Mouse (Mus musculus) hindbrain, embryonic 11.5 days (tissue): ENCODE data around the gene Ecel1. TPM values are rescaled to one million over a fixed set of nuclear protein-coding genes. Genes with fewer than 3 reads are reported as not detected.

Source experiments
- ATAC-seq: fragments of 200-750 bp; cut with Nextera tagmentation; 2 replicates; pipeline ENCODE4 v1.8.0; 2017; ENCODE audit warnings: mild to moderate bottlenecking, moderate TSS enrichment, moderate library complexity; ENCODE audit not compliant: low FRiP score
- DNase-seq: peaks from one replicate; pipeline ENCODE4 v3.0.0-alpha.2; 2015; ENCODE audit warnings: low spot score
- H3K27ac ChIP-seq: fragments of 300-500 bp; sonication (generic); 2 replicates; pipeline ENCODE4 v1.5.1; 2014; ENCODE audit warnings: mild to moderate bottlenecking, low read depth, low read length
- H3K27me3 ChIP-seq: fragments of 300-500 bp; sonication (generic); 2 replicates; pipeline ENCODE4 v1.6.1; 2014; ENCODE audit warnings: mild to moderate bottlenecking, low read length, moderate library complexity, mixed read lengths; ENCODE audit not compliant: control insufficient read depth, insufficient read depth
- H3K36me3 ChIP-seq: fragments of 300-500 bp; sonication (generic); 2 replicates; pipeline ENCODE4 v1.6.1; 2014; ENCODE audit warnings: mild to moderate bottlenecking, low read length, moderate library complexity, mixed read lengths; ENCODE audit not compliant: control insufficient read depth, insufficient read depth
- H3K4me1 ChIP-seq: fragments of 300-500 bp; sonication (generic); replicated peaks from 2 replicates; pipeline ENCODE4 v1.6.1; 2014; ENCODE audit warnings: low read length, mixed read lengths; ENCODE audit not compliant: control insufficient read depth, insufficient read depth
- H3K4me2 ChIP-seq: fragments of 300-500 bp; sonication (generic); replicated peaks from 2 replicates; pipeline ENCODE4 v1.6.1; 2014; ENCODE audit warnings: mild to moderate bottlenecking, low read depth, low read length
- H3K4me3 ChIP-seq: fragments of 300-500 bp; sonication (generic); 2 replicates; pipeline ENCODE4 v1.5.1; 2014; ENCODE audit warnings: low read depth, low read length
- H3K9ac ChIP-seq: fragments of 300-500 bp; sonication (generic); 2 replicates; pipeline ENCODE4 v1.6.1; 2014; ENCODE audit warnings: low read depth, low read length
- H3K9me3 ChIP-seq: fragments of 300-500 bp; sonication (generic); 2 replicates; pipeline ENCODE4 v1.6.1; 2016; ENCODE audit warnings: low read length; ENCODE audit not compliant: control insufficient read depth
- WGBS: fragments of 180-500 bp; shearing (Covaris S2); extraction: QIAGEN DNeasy Blood & Tissue Kit; methylation state at CpG from one replicate; pipeline ENCODE4 v1.1.7; 2014; 5-methylcytosine and 5-hydroxymethylcytosine counted together
- polyA plus RNA-seq: library from polyadenylated mRNA; unstranded; fragments of >200 nt; fragmentation: Nextera tagmentation; extraction: Ambion mirVana; gene quantifications from 2 replicates; pipeline ENCODE4 v1.2.1, GENCODE M21; 2014

Gene Ecel1
- polyA plus RNA-seq, 1 experiment from 2014 or later: 14.7 TPM

DNA sequence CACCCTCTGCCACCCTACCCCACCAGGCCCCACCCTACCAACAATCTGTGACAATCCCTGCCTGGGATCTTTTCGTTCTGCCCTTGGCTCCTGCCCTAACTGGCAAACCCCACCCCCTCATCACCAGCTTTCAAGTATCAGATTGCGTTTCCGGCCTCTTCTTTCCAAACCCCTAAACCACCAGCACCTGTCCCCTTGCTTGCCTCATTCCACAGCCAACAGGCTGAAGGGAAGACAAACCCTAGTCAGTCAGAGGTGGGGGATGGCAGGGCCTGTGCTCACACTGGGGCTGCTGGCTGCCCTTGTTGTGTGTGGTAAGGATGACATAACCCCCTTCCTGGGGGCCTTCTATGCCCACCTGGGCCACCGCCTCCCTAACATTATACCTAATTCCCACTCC, 34.1 kb upstream of the Ecel1 start, which contains the start of gene Chrnd:
Gene Chrnd (plus strand): TSS at position 179 of the 400 bp plus-strand sequence.
- no peaks in the 10 kb centered on the region for H3K36me3 ChIP-seq
- H3K9ac ChIP-seq: no peak within 1 kb of the TSS
- ATAC-seq (no peak), DNase-seq (no peak)
- peaks cover 17% of the 10 kb centered on the region for H3K27me3 ChIP-seq
- no peak within 1 kb of the TSS for H3K4me2 ChIP-seq
- no peak within 1 kb of the TSS for H3K4me3 ChIP-seq
- 53% methylated on average over 4 of the region's 4 CpGs for WGBS
- H3K9me3 ChIP-seq: no peaks in the 10 kb centered on the region
- H3K4me1 ChIP-seq: no peaks in the 10 kb centered on the region
- no peak within 1 kb of the TSS for H3K27ac ChIP-seq

- Histone ChIP-seq H3K9ac (peak overlapping the region; percentile 40), H3K9me3 (no peaks in the 10 kb centered on the region), H3K4me2 (peak overlapping the region; percentile 86), H3K27ac (no peak overlapping the region), H3K4me3 (peak overlapping the region; percentile 52), H3K36me3 (no peaks in the 10 kb centered on the region), H3K27me3 (peaks cover 35% of the 10 kb centered on the region), H3K4me1 (no peaks in the 10 kb centered on the region)
- DNase-seq (peak; percentile 93), ATAC-seq (peak; percentile 62)
- WGBS: under 1% methylated on average over 15 of the region's 15 CpGs
These were observed 30.7 kb upstream of the Ecel1 start for GRCm38 (mm10) chr1:87187037-87187355.

DNA sequence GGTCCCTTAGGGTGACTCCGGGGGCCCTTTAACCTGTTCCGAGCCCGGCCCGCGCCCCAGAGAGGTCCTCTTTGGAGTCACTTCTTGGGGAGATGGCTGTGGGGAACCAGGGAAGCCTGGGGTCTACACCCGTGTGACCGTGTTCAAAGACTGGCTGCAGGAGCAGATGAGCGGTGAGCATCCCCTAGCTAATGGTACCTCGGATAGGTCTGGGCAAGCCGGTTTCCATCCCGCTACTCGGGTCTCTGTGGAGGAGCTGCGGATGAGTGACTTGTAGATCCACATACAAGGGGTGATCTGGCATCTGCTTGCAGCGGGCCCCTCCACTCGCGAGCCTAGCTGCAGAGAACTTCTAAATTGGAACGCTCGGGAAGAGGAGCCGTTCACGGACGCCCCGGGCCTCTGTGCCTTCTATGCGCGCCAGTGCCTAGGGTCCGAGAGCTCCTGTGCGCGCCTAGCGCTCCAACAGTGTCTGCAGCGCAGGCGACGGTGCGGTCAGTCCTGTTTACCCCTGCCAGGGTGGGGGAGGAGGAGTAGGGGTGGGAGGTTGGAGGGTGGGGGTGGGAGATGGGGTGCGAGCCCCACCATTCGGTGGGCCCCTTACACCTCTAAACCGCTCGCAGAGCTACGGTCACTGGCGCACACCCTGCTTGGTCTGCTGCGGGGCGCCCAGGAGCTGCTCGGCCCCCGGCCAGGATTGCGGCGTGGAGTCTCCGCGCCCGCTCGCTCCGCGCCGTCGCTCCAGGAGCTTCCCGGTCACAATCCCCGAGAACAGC, 30.1 kb upstream of the Ecel1 start:
- peak overlapping the region; percentile 86 for H3K4me2 ChIP-seq
- peak overlapping the region; percentile 52 for H3K4me3 ChIP-seq
- peaks cover 35% of the 10 kb centered on the region for H3K27me3 ChIP-seq
- no peaks in the 10 kb centered on the region for H3K4me1 ChIP-seq
- no peak overlapping the region for H3K27ac ChIP-seq
- DNase-seq (peak; percentile 56), ATAC-seq (peak; percentile 62)
- no peaks in the 10 kb centered on the region for H3K9me3 ChIP-seq
- H3K36me3 ChIP-seq: no peaks in the 10 kb centered on the region
- peak overlapping the region; percentile 40 for H3K9ac ChIP-seq
- 1% methylated on average over 51 of the region's 54 CpGs for WGBS

DNA sequence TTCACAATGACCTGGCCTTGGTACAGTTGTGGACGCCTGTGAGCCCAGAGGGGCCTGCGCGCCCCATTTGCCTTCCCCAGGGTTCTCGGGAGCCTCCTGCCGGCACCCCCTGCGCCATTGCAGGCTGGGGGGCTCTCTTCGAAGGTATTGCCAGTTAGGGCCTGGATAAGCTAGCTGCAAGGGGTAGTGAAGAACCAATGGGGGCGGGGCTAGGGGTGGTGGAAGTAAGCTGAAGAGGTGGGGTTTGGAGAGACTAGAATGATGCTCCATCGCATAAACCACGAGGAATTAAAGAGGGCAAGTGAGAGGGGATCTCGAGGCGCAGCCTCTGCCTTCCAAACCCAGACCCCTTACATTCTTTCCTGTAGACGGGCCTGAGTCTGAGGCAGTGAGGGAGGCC, 29.2 kb upstream of the Ecel1 start:
- no peaks in the 10 kb centered on the region for H3K9me3 ChIP-seq
- no peak overlapping the region for H3K9ac ChIP-seq
- H3K4me1 ChIP-seq: no peaks in the 10 kb centered on the region
- H3K27ac ChIP-seq: no peak overlapping the region
- 15% methylated on average over 13 of the region's 13 CpGs for WGBS
- no peaks in the 10 kb centered on the region for H3K36me3 ChIP-seq
- DNase-seq (peak; percentile 14), ATAC-seq (no peak)
- H3K27me3 ChIP-seq: peaks cover 35% of the 10 kb centered on the region
- H3K4me2 ChIP-seq: no peak overlapping the region
- no peak overlapping the region for H3K4me3 ChIP-seq

DNA sequence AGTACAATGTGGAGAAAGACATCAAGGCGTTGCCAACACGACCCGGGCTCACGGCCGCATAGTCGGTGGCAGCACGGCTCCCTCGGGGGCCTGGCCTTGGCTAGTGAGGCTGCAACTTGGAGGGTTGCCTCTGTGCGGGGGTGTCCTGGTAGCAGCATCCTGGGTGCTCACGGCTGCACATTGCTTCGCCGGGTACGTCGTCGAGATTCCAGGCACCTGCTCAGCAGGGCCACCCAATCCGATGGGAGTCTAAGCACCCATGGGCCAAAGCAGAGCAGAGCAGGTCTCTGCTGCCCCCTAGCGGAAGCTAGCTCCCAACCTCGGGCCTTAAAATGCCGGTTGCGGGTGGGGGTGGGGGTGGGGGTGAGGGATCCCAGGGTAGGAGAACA, 28.4 kb upstream of the Ecel1 start:
- Histone ChIP-seq H3K9ac (no peak overlapping the region), H3K27me3 (peaks cover 35% of the 10 kb centered on the region), H3K27ac (no peak overlapping the region), H3K9me3 (no peaks in the 10 kb centered on the region), H3K36me3 (no peaks in the 10 kb centered on the region), H3K4me3 (no peak overlapping the region), H3K4me1 (no peaks in the 10 kb centered on the region), H3K4me2 (0 out of 2 replicates have a peak overlapping the region, but pooled peaks have one; percentile 15)
- DNase-seq (peak; percentile 82), ATAC-seq (0 out of 2 replicates have a peak, but pooled peaks have one; percentile 11)
- 13% methylated on average over 18 of the region's 20 CpGs for WGBS

DNA sequence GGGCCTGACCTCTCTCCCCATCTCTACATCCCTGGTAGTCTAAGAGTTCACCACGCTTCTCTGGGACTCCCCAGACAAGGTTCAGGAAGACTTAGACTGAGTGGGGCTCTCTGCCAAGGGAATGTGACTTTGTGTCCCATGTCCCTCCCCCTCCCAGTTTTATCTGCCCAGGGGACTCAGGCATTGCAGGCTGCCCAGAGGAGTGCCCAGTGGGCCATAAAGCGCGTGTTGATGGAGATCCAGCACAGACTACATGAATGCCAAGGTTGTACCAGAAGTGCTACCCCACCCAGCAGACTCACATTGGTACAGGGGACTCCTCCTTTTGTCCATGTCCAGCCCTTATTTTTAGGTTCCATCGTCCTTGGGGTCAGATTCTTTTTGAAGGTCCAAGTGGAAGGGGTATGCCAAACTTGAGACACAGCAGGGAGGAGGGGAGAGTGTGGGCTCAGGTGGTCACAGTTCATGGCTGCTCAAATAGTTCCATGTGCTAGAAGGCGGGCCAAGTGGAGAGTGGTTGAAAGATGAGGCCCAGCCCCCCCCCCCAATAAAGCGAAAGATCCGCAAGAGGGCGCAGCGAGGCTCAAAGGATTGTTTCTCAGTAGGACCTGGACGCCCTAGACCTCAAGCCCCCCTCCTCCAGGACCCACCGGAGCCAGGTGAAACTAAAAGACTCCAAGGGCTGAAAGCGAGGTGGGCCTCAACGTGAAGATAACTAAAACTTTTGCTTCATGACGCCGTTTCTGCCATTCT, 27.9 kb upstream of the Ecel1 start:
- H3K27ac ChIP-seq: no peak overlapping the region
- no peaks in the 10 kb centered on the region for H3K4me1 ChIP-seq
- H3K4me2 ChIP-seq: 0 out of 2 replicates have a peak overlapping the region, but pooled peaks have one; percentile 15
- no peaks in the 10 kb centered on the region for H3K9me3 ChIP-seq
- WGBS: 29% methylated on average over 15 of the region's 15 CpGs
- ATAC-seq (peak; percentile 34; the same call in 1 of the 2 replicates), DNase-seq (peak; percentile 31)
- H3K4me3 ChIP-seq: no peak overlapping the region
- no peaks in the 10 kb centered on the region for H3K36me3 ChIP-seq
- H3K9ac ChIP-seq: no peak overlapping the region
- H3K27me3 ChIP-seq: peaks cover 35% of the 10 kb centered on the region

DNA sequence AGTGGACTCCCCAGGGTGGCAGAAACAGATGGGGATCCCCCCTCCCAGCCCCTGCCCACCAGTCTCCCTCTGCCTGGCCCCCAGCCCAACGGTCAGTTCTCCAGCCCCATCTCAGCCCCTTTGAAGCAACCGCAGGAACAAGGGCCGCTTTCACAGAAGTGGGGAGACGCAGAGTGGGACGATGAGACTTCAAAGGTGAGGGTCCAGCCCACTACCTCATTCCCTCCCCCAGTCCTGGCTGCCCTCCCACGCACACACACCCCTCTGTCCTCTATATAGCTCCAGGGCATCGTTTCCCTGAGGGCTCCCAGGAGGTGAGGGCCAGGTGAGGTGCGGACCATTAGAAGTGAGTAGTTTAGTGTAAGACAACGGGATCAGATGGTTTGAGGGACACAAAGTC, 26.7 kb upstream of the Ecel1 start, which contains the start of gene Prss56:
Gene Prss56 (plus strand): TSS at position 301 of the 400 bp plus-strand sequence.
- WGBS: 61% methylated on average over 9 of the region's 9 CpGs
- Histone ChIP-seq H3K27ac (no peak within 1 kb of the TSS), H3K4me3 (no peak within 1 kb of the TSS), H3K9me3 (no peaks in the 10 kb centered on the region), H3K36me3 (no peaks in the 10 kb centered on the region), H3K27me3 (peaks cover 35% of the 10 kb centered on the region), H3K4me1 (no peaks in the 10 kb centered on the region), H3K9ac (no peak within 1 kb of the TSS), H3K4me2 (no peak within 1 kb of the TSS)
- DNase-seq (no peak), ATAC-seq (no peak)

DNA sequence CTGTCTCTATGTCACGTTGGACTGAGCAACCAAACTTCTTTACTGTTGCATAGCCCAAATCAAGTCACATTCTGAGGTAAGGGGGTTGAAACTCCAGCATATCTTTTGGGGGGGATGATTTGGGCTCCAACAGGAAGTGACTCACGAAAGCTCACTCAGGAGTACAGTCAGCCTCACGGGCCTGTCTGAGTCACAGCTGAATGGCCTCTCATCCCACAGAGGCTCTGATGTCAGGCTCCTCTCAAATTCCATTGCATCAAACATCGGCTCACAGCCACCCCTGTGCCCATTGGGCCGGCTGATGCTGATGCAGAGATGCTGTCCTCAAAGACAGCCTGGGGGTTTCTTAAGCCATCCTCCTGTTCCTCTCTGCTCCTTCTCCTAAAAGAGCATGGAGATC, 24.6 kb upstream of the Ecel1 start:
- DNase-seq (no peak), ATAC-seq (no peak)
- Histone ChIP-seq H3K27me3 (peaks cover 22% of the 10 kb centered on the region), H3K4me1 (no peaks in the 10 kb centered on the region), H3K4me3 (no peak overlapping the region), H3K9ac (no peak overlapping the region), H3K4me2 (no peak overlapping the region), H3K36me3 (no peaks in the 10 kb centered on the region), H3K27ac (no peak overlapping the region), H3K9me3 (no peaks in the 10 kb centered on the region)
- WGBS: 55% methylated on average over 5 of the region's 5 CpGs
